Mouse (Mus musculus) intestine, embryonic 14.5 days (tissue): Measurements from ENCODE around the gene Apoc4. TPM values are rescaled to one million over a fixed set of nuclear protein-coding genes. Genes with fewer than 3 reads are reported as not detected.

Source experiments
- ATAC-seq: fragments of 200-750 bp; cut with Nextera tagmentation; replicated peaks from 2 replicates; pipeline ENCODE4 v1.8.0; 2017; ENCODE audit warnings: low read depth, moderate number of reproducible peaks, moderate TSS enrichment, moderate library complexity; ENCODE audit not compliant: low FRiP score, low TSS enrichment
- DNase-seq: peaks from one replicate; pipeline ENCODE4 v3.0.0-alpha.2; 2018; ENCODE audit warnings: low spot score
- H3K27ac ChIP-seq: fragments of 300-500 bp; sonication (generic); 2 replicates; pipeline ENCODE4 v1.5.1; 2014; ENCODE audit warnings: low read depth, mild to moderate bottlenecking, control low read depth
- H3K27me3 ChIP-seq: fragments of 300-500 bp; sonication (generic); replicated peaks from 2 replicates; pipeline ENCODE4 v1.6.1; 2014; ENCODE audit warnings: low read length, control low read depth; ENCODE audit not compliant: control insufficient read depth, insufficient read depth
- H3K36me3 ChIP-seq: fragments of 300-500 bp; sonication (generic); 2 replicates; pipeline ENCODE4 v1.6.1; 2014; ENCODE audit warnings: low read length, control low read depth; ENCODE audit not compliant: control insufficient read depth, insufficient read depth
- H3K4me1 ChIP-seq: fragments of 300-500 bp; sonication (generic); replicated peaks from 2 replicates; pipeline ENCODE4 v1.6.1; 2014; ENCODE audit warnings: low read length, control low read depth, mixed read lengths; ENCODE audit not compliant: control insufficient read depth, insufficient read depth
- H3K4me2 ChIP-seq: fragments of 300-500 bp; sonication (generic); 2 replicates; pipeline ENCODE4 v1.6.1; 2014; ENCODE audit warnings: low read length
- H3K4me3 ChIP-seq: fragments of 300-500 bp; sonication (generic); 2 replicates; pipeline ENCODE4 v1.5.1; 2014; ENCODE audit warnings: low read depth, low read length, control low read depth, mixed read lengths
- H3K9ac ChIP-seq: fragments of 300-500 bp; sonication (generic); 2 replicates; pipeline ENCODE4 v1.6.1; 2014; ENCODE audit warnings: mild to moderate bottlenecking, low read length
- H3K9me3 ChIP-seq: fragments of 300-500 bp; sonication (generic); 2 replicates; pipeline ENCODE4 v1.6.1; 2016; ENCODE audit warnings: low read length, control low read depth; ENCODE audit not compliant: control insufficient read depth
- WGBS: fragments of 180-500 bp; shearing (Covaris S2); extraction: QIAGEN DNeasy Blood & Tissue Kit; methylation state at CpG from one replicate; pipeline ENCODE4 v1.1.7; 2014; 5-methylcytosine and 5-hydroxymethylcytosine counted together
- polyA plus RNA-seq: library from polyadenylated mRNA; unstranded; fragments of >200 nt; fragmentation: Nextera tagmentation; extraction: Ambion mirVana; gene quantifications from 2 replicates; pipeline ENCODE4 v1.2.1, GENCODE M21; 2014

The Apoc4 gene
- polyA plus RNA-seq, 1 experiment from 2014 or later: not detected

DNA sequence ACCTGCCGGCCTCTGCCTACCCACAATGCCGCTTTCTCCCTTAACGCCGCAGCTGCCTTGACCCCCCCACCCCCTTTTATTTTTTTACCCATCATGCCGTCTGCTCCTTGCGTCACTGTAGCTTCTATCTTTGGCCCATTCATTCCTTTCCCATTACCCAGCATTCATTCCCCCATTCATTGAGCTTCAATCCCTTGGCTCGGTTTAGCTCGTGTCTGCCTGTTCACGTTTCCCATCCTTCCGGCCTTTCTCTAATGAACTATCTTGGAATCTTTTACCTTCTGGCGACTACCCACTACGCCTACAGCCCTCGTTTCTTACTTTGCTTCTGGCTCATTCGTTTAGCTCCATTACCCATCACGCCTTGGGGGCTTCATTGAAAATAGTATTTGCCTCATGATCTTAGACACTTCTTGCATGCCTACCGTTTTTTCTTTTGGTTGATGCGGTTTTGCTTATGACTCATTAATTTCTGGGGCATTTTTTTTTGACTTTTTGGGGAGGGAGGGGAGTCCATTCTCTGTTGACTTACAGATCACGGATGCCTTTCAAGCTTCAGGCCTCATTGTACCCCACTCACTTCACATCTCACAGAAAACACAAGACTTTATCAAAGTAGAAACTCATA lies 34.9 kb upstream of the Apoc4 start:
- peaks cover 8% of the 10 kb centered on the region for H3K9me3 ChIP-seq
- no peak for DNase-seq
- peak overlapping the region; percentile 38 for H3K4me3 ChIP-seq
- peaks cover 17% of the 10 kb centered on the region for H3K4me1 ChIP-seq
- WGBS: 7% methylated on average over 18 of the region's 18 CpGs
- H3K27me3 ChIP-seq: no peaks in the 10 kb centered on the region
- peaks cover 56% of the 10 kb centered on the region for H3K36me3 ChIP-seq
- peak overlapping the region; percentile 65 for H3K4me2 ChIP-seq
- H3K27ac ChIP-seq: peak overlapping the region; percentile 78
- H3K9ac ChIP-seq: no peak overlapping the region; the same call in 1 of the 2 replicates
- no peak for ATAC-seq

GRCm38 (mm10) chr7:19715239-19716054 lies 34.2 kb upstream of the Apoc4 start, which contains the start of gene Tomm40:
Tomm40 (minus strand) TSS chr7:19715438.
- DNase-seq (peak; percentile 94), ATAC-seq (peak; percentile 99)
- Histone ChIP-seq H3K36me3 (peaks cover 59% of the 10 kb centered on the region), H3K4me2 (peak within 1 kb of the TSS; percentile 90), H3K27ac (peak within 1 kb of the TSS; percentile 78), H3K9me3 (peaks cover under 1% of the 10 kb centered on the region; the same call in 1 of the 2 replicates), H3K9ac (peak within 1 kb of the TSS; percentile 93), H3K4me1 (peaks cover 17% of the 10 kb centered on the region), H3K4me3 (peak within 1 kb of the TSS; percentile 99), H3K27me3 (no peaks in the 10 kb centered on the region)
- under 1% methylated on average over 51 of the region's 59 CpGs for WGBS

- ATAC-seq (no peak; the same call in 1 of the 2 replicates), DNase-seq (no peak)
- Histone ChIP-seq H3K4me2 (peak overlapping the region; percentile 90), H3K27ac (peak overlapping the region; percentile 76), H3K27me3 (no peaks in the 10 kb centered on the region), H3K4me3 (peak overlapping the region; percentile 99), H3K9me3 (no peaks in the 10 kb centered on the region), H3K9ac (peak overlapping the region; percentile 93), H3K4me1 (peaks cover 17% of the 10 kb centered on the region), H3K36me3 (peaks cover 58% of the 10 kb centered on the region)
- WGBS: under 1% methylated on average over 39 of the region's 39 CpGs
Observed at GRCm38 (mm10) chr7:19714836-19715235, 33.6 kb upstream of the Apoc4 start.

DNA sequence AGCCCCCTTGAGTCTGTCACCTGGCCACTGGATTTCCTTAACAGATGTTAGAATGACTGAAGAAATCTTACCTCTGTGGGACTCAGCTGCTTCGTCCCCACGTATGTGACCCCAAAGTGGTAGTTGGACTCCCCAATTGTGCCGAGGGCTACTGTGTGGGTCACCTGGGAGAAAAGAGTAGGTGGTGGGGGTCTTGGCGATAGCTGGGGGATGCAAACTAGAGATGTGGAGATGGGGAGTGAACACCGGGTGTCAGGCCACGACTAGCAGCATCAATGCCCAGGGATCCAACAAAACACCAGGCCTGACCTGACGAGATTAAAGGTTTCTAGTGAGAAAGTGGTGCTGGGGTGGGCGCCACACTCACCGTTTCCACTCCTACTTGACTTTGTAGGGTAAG lies 32.3 kb upstream of the Apoc4 start:
- Histone ChIP-seq H3K4me3 (no peak overlapping the region), H3K27ac (no peak overlapping the region), H3K9ac (no peak overlapping the region), H3K27me3 (no peaks in the 10 kb centered on the region), H3K36me3 (peaks cover 59% of the 10 kb centered on the region), H3K4me1 (peaks cover 17% of the 10 kb centered on the region), H3K4me2 (no peak overlapping the region), H3K9me3 (no peaks in the 10 kb centered on the region)
- ATAC-seq (no peak), DNase-seq (no peak)
- 93% methylated on average over 9 of the region's 9 CpGs for WGBS

DNA sequence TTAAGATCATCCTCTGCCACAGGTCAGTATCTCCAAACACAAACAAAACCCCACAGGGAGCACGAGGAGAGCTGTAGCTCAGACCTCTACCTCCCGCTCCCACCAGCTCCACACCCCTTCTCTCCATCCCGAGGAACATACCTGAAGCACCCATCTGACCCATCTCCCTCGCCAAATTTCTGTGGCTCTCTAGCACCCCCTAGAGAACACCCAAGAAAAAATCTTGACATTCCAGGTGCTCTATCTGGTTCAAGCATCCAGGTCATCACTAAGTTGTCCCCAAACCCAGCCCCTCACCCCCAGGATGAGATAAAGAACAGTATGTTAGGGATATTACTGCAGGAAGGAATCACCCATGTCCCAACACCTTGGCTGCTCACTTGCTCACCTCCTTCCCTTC lies 31.9 kb upstream of the Apoc4 start:
- H3K27me3 ChIP-seq: no peaks in the 10 kb centered on the region
- no peak overlapping the region for H3K9ac ChIP-seq
- no peak overlapping the region for H3K4me3 ChIP-seq
- H3K36me3 ChIP-seq: peaks cover 58% of the 10 kb centered on the region
- WGBS: 47% methylated on average over 4 of the region's 4 CpGs
- H3K4me2 ChIP-seq: no peak overlapping the region
- DNase-seq (no peak), ATAC-seq (no peak)
- H3K9me3 ChIP-seq: no peaks in the 10 kb centered on the region
- no peak overlapping the region for H3K27ac ChIP-seq
- peaks cover 17% of the 10 kb centered on the region for H3K4me1 ChIP-seq

DNA sequence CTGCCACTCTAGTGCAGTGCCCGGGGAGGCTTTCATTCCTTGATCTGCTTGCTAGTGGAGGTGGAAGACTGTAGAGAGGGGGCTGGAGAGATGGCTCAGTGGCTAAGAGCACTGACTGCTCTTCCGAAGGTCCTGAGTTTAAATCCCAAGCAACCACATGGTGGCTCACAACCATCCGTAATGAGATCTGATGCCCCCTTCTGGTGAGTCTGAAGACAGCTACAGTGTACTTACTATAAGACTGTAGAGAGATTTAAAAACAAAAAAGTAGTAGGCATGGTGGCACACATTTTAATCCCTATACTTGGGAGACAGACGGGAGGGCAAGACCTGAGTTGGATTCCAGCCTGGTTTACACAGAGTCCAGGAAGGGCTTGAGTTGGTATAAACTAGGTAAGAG lies 31.1 kb upstream of the Apoc4 start:
- Histone ChIP-seq H3K27ac (no peak overlapping the region), H3K9me3 (no peaks in the 10 kb centered on the region), H3K4me3 (no peak overlapping the region), H3K27me3 (no peaks in the 10 kb centered on the region), H3K4me2 (no peak overlapping the region), H3K9ac (no peak overlapping the region), H3K36me3 (peaks cover 60% of the 10 kb centered on the region), H3K4me1 (peaks cover 17% of the 10 kb centered on the region)
- no peak for DNase-seq
- ATAC-seq: no peak
- WGBS: 77% methylated on average over 4 of the region's 4 CpGs

DNA sequence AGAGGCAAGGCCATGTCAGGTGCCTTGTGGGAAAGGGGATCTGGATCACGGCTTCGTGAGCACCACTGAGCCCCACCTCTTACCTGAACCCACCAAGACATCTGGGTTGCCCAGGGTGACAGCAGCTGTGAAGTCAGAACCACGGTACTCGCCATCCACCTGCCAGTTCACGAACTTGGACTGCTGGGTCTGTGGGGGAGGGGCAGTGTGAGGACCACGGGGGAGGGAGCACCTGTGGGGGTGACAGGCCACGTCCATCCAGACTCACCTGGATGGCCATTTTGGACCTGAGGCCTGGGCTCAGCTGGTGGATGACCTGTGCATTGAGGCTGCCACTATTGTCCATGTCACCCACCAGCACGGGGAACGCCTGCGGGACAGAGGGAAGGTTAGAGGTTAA lies 29.4 kb upstream of the Apoc4 start:
- 88% methylated on average over 10 of the region's 10 CpGs for WGBS
- ATAC-seq (no peak), DNase-seq (no peak)
- H3K4me2 ChIP-seq: no peak overlapping the region
- H3K36me3 ChIP-seq: peaks cover 64% of the 10 kb centered on the region
- H3K4me3 ChIP-seq: no peak overlapping the region
- peaks cover 12% of the 10 kb centered on the region; the same call in 1 of the 2 replicates for H3K4me1 ChIP-seq
- no peaks in the 10 kb centered on the region for H3K9me3 ChIP-seq
- H3K27ac ChIP-seq: no peak overlapping the region
- H3K27me3 ChIP-seq: no peaks in the 10 kb centered on the region
- no peak overlapping the region for H3K9ac ChIP-seq

DNA sequence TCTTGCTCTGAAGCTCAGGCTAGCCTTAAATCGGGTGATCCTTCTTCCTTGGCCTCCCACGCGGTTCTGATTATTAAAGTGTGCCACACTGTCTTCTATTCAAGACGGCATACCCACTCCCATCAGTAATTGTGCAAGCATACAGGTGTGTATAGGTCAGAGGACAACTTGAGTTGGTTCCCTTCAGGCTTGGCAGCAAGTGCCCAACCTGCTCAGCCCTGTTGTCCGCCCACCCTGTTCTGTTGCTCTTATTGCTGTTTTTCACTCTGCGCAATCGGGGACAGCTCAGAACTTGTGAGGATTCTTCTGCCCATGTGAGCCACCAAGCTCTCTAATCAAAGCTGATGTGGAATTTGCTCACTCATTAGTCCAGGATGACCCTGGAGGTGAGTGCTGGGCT lies 24.0 kb upstream of the Apoc4 start:
- H3K9ac ChIP-seq: no peak overlapping the region
- no peak for ATAC-seq

More for the DNA sequence above, 24.0 kb upstream of the Apoc4 start:
- Histone ChIP-seq H3K27me3 (no peaks in the 10 kb centered on the region), H3K27ac (no peak overlapping the region), H3K4me2 (no peak overlapping the region), H3K4me3 (no peak overlapping the region), H3K36me3 (peaks cover 41% of the 10 kb centered on the region), H3K9me3 (no peaks in the 10 kb centered on the region), H3K4me1 (peaks cover 4% of the 10 kb centered on the region; the same call in 1 of the 2 replicates)
- no peak for DNase-seq
- WGBS: 96% methylated on average over 7 of the region's 7 CpGs
